Mouse (Mus musculus) heart, embryonic 12.5 days (tissue): ENCODE data around the gene Col15a1. TPM values are rescaled to one million over a fixed set of nuclear protein-coding genes. Genes with fewer than 3 reads are reported as not detected.

Experiments
- ATAC-seq: fragments of 200-750 bp; cut with Nextera tagmentation; 2 replicates; pipeline ENCODE4 v1.8.0; 2017; ENCODE audit warnings: moderate TSS enrichment, moderate library complexity; ENCODE audit not compliant: insufficient number of reproducible peaks, low FRiP score
- H3K27ac ChIP-seq: fragments of 300-500 bp; sonication (generic); 2 replicates; pipeline ENCODE4 v1.5.1; 2016; ENCODE audit warnings: mild to moderate bottlenecking, moderate library complexity; ENCODE audit not compliant: poor library complexity, severe bottlenecking
- H3K27me3 ChIP-seq: fragments of 300-500 bp; sonication (generic); replicated peaks from 2 replicates; pipeline ENCODE4 v1.6.1; 2016; ENCODE audit warnings: mild to moderate bottlenecking, moderate library complexity
- H3K36me3 ChIP-seq: fragments of 300-500 bp; sonication (generic); 2 replicates; pipeline ENCODE4 v1.6.1; 2016; ENCODE audit warnings: mild to moderate bottlenecking, moderate library complexity
- H3K4me1 ChIP-seq: fragments of 300-500 bp; sonication (generic); replicated peaks from 2 replicates; pipeline ENCODE4 v1.6.1; 2016; ENCODE audit warnings: mild to moderate bottlenecking
- H3K4me2 ChIP-seq: fragments of 300-500 bp; sonication (generic); 2 replicates; pipeline ENCODE4 v1.6.1; 2016; ENCODE audit warnings: mild to moderate bottlenecking, moderate library complexity
- H3K4me3 ChIP-seq: fragments of 300-500 bp; sonication (generic); 2 replicates; pipeline ENCODE4 v1.5.1; 2016; ENCODE audit warnings: mild to moderate bottlenecking
- H3K9ac ChIP-seq: fragments of 300-500 bp; sonication (generic); 2 replicates; pipeline ENCODE4 v1.6.1; 2016; ENCODE audit warnings: mild to moderate bottlenecking, moderate library complexity
- H3K9me3 ChIP-seq: fragments of 300-500 bp; sonication (generic); replicated peaks from 2 replicates; pipeline ENCODE4 v1.6.1; 2016; ENCODE audit warnings: mild to moderate bottlenecking, moderate library complexity
- WGBS: fragments of 180-500 bp; shearing (Covaris S2); methylation state at CpG from one replicate; pipeline ENCODE4 v1.1.7; 2016; 5-methylcytosine and 5-hydroxymethylcytosine counted together
- polyA plus RNA-seq: library from polyadenylated mRNA; unstranded; fragments of >200 nt; fragmentation: Nextera tagmentation; extraction: Ambion mirVana; gene quantifications from 2 replicates; pipeline ENCODE4 v1.2.1, GENCODE M21; 2016

Col15a1 gene
- polyA plus RNA-seq, 1 experiment from 2014 or later = 2.2 TPM

- no peak overlapping the region for H3K4me3 ChIP-seq
- WGBS = 58% methylated on average over 5 of the region's 5 CpGs
- H3K27ac ChIP-seq = no peak overlapping the region
- H3K27me3 ChIP-seq = peaks cover 45% of the 10 kb centered on the region
- H3K9me3 ChIP-seq = no peaks in the 10 kb centered on the region
- ATAC-seq = no peak
- no peak overlapping the region for H3K9ac ChIP-seq
- peaks cover 14% of the 10 kb centered on the region for H3K4me1 ChIP-seq
- H3K4me2 ChIP-seq = no peak overlapping the region
- no peaks in the 10 kb centered on the region for H3K36me3 ChIP-seq
These were observed 4.3 kb upstream of the Col15a1 start for GRCm38 (mm10) chr4:47203643-47204042.

GRCm38 (mm10) chr4:47205846-47206245 is 2.1 kb upstream of the Col15a1 start:
- ATAC-seq = no peak
- no peak overlapping the region for H3K27ac ChIP-seq
- 48% methylated on average over 6 of the region's 6 CpGs for WGBS

GRCm38 (mm10) chr4:47208421-47208991 is 545 bp downstream of the Col15a1 start:
- 3% methylated on average over 40 of the region's 40 CpGs for WGBS
- no peak for ATAC-seq
- H3K36me3 ChIP-seq = no peaks in the 10 kb centered on the region
- H3K27me3 ChIP-seq = peaks cover 80% of the 10 kb centered on the region
- peak overlapping the region; percentile 48 for H3K4me3 ChIP-seq
- 0 out of 2 replicates have a peak overlapping the region, but pooled peaks have one; percentile 4 for H3K9ac ChIP-seq
- H3K4me2 ChIP-seq = peak overlapping the region; percentile 83
- H3K27ac ChIP-seq = no peak overlapping the region
- peaks cover 17% of the 10 kb centered on the region for H3K4me1 ChIP-seq
- no peaks in the 10 kb centered on the region for H3K9me3 ChIP-seq

More at GRCm38 (mm10) chr4:47205846-47206245, 2.1 kb upstream of the Col15a1 start:
- no peaks in the 10 kb centered on the region for H3K9me3 ChIP-seq
- no peaks in the 10 kb centered on the region for H3K36me3 ChIP-seq
- H3K4me2 ChIP-seq = no peak overlapping the region
- H3K4me1 ChIP-seq = peaks cover 17% of the 10 kb centered on the region
- H3K27me3 ChIP-seq = peaks cover 64% of the 10 kb centered on the region
- H3K4me3 ChIP-seq = no peak overlapping the region
- no peak overlapping the region for H3K9ac ChIP-seq

DNA sequence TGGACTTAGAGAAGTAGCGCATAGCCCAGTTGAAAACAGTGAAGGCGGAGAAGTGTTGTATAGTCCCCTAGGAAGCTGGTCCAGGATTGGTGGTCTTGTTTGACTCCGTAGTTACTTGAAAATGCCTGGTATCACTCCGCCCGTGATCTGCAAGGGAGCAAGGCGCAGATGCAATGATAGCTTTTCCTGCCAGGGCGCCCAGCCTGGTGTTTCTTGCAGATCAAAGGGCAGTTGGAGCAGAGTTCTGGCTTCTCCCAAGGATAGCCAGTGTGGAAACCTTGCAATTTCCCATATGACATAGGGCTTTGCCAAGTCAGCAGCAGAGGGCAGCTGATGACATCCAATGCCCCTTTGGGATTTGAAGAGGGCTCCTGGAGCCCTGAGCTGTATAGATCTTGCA is 1.5 kb downstream of the Col15a1 start:
- 67% methylated on average over 7 of the region's 7 CpGs for WGBS
- H3K9ac ChIP-seq = no peak overlapping the region
- peaks cover 17% of the 10 kb centered on the region for H3K4me1 ChIP-seq
- H3K36me3 ChIP-seq = no peaks in the 10 kb centered on the region
- H3K27ac ChIP-seq = no peak overlapping the region
- no peak for ATAC-seq
- H3K9me3 ChIP-seq = no peaks in the 10 kb centered on the region
- H3K27me3 ChIP-seq = peaks cover 74% of the 10 kb centered on the region
- H3K4me2 ChIP-seq = no peak overlapping the region
- no peak overlapping the region for H3K4me3 ChIP-seq

- Histone ChIP-seq H3K9ac (no peak overlapping the region), H3K4me1 (no peaks in the 10 kb centered on the region), H3K27me3 (no peaks in the 10 kb centered on the region), H3K9me3 (0 out of 2 replicates have a peak, but pooled peaks cover 3% of the 10 kb centered on the region), H3K36me3 (no peaks in the 10 kb centered on the region), H3K4me2 (no peak overlapping the region), H3K27ac (no peak overlapping the region), H3K4me3 (no peak overlapping the region)
- WGBS = 85% methylated on average over 1 of the region's 1 CpGs
- ATAC-seq = no peak
These were observed 10.9 kb downstream of the Col15a1 start for GRCm38 (mm10) chr4:47218828-47219227.

DNA sequence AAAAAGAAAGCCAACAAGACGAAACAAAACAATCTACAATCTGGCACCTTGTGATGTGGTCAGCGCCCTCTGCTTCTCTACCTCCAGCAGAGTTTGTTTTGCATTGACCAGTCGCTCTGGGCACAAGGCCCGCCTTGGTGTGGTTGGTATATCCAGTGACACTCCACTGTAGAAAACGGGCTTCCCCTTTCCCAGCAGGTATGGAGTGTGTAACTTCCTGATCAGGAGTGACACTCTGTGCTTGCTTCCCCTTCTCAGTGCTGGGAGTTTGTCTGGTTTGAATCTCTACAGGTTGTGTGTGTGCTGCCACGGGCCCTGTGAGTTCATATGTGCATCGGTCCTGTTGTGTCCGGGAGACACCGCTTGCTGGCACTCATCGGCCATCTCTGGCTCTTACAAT is 11.4 kb downstream of the Col15a1 start:
- no peaks in the 10 kb centered on the region for H3K36me3 ChIP-seq
- H3K4me3 ChIP-seq = no peak overlapping the region
- H3K4me1 ChIP-seq = no peaks in the 10 kb centered on the region
- ATAC-seq = no peak
- WGBS = 77% methylated on average over 10 of the region's 10 CpGs
- H3K9ac ChIP-seq = no peak overlapping the region
- no peak overlapping the region for H3K27ac ChIP-seq
- H3K27me3 ChIP-seq = no peaks in the 10 kb centered on the region
- H3K9me3 ChIP-seq = 0 out of 2 replicates have a peak, but pooled peaks cover 3% of the 10 kb centered on the region
- no peak overlapping the region for H3K4me2 ChIP-seq

DNA sequence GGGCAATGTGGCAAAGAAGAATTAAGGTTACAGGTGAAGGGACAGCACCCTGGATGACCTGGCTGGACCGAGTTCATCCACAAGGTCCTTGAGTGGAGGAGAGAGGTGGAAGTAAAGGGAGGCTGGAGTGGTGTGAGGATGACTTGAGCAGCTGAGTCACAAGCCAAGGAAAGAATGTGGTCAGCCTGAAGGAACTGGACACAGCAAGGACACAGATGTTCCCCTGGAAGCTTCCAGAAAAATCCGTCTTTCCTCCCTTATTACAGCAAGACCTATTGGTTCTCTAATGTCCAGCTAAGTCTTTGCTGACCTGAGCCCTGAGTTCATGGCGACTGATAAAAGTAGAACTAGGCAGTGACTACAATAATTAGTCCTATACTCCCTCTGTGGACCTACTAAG is 12.6 kb downstream of the Col15a1 start:
- 0 out of 2 replicates have a peak, but pooled peaks cover 3% of the 10 kb centered on the region for H3K9me3 ChIP-seq
- H3K9ac ChIP-seq = no peak overlapping the region
- ATAC-seq = no peak
- no peaks in the 10 kb centered on the region for H3K4me1 ChIP-seq
- H3K27ac ChIP-seq = no peak overlapping the region
- 73% methylated on average over 3 of the region's 3 CpGs for WGBS
- H3K27me3 ChIP-seq = no peaks in the 10 kb centered on the region
- no peaks in the 10 kb centered on the region for H3K36me3 ChIP-seq
- H3K4me2 ChIP-seq = no peak overlapping the region
- no peak overlapping the region for H3K4me3 ChIP-seq

DNA sequence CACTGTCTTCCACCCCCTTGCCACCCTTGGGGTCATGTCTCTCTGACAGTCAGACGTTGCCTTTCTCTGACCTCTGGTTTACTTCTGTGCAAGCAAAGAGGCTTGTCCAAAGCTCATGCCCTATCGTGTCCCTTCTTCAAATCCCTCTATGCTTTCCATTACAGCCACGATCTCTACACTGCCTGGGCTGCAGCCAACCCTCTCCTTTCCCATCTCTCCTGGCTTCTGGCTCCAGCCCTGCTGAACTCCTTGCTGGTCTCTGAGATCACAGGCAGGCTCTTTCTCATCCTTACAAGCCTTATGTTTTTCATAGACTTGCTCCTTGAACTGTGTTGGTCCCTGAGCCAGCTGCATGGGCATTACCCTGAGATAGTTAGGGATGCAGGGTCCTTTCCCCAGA is 14.2 kb downstream of the Col15a1 start:
- Histone ChIP-seq H3K36me3 (no peaks in the 10 kb centered on the region), H3K4me1 (no peaks in the 10 kb centered on the region), H3K4me3 (no peak overlapping the region), H3K27ac (no peak overlapping the region), H3K4me2 (no peak overlapping the region), H3K27me3 (no peaks in the 10 kb centered on the region), H3K9ac (no peak overlapping the region), H3K9me3 (0 out of 2 replicates have a peak, but pooled peaks cover 3% of the 10 kb centered on the region)
- WGBS = 68% methylated on average over 3 of the region's 3 CpGs
- ATAC-seq = no peak

GRCm38 (mm10) chr4:47225920-47226319 is 18.0 kb downstream of the Col15a1 start:
- no peak overlapping the region for H3K27ac ChIP-seq
- no peak for ATAC-seq
- H3K4me2 ChIP-seq = no peak overlapping the region
- H3K4me3 ChIP-seq = no peak overlapping the region
- peaks cover 12% of the 10 kb centered on the region for H3K4me1 ChIP-seq
- 0 out of 2 replicates have a peak, but pooled peaks cover 3% of the 10 kb centered on the region for H3K9me3 ChIP-seq
- H3K9ac ChIP-seq = no peak overlapping the region
- no peaks in the 10 kb centered on the region for H3K27me3 ChIP-seq
- 68% methylated on average over 6 of the region's 6 CpGs for WGBS
- no peaks in the 10 kb centered on the region for H3K36me3 ChIP-seq

DNA sequence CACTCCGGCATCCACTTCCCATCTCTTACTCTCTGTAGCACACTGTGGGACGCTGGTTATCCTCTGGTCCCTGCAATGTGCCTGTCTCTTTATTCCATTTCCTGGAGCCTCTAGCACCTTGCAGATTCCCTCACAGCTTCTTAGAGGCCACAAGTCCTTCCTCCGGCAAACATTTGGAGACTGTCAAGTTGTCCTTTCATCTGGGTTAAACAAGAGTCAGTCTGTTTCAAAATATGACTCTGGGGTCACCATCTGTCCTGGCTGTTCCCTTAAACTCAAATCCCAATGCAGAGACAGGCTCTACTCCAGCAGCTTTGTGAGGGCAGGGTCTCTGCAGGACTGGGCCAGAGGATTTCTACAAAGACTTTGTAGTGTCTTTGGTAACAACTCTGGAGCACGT is 19.1 kb downstream of the Col15a1 start:
- Histone ChIP-seq H3K27ac (no peak overlapping the region), H3K27me3 (no peaks in the 10 kb centered on the region), H3K4me1 (peaks cover 18% of the 10 kb centered on the region), H3K4me2 (no peak overlapping the region), H3K4me3 (no peak overlapping the region), H3K9ac (no peak overlapping the region), H3K36me3 (no peaks in the 10 kb centered on the region), H3K9me3 (0 out of 2 replicates have a peak, but pooled peaks cover 3% of the 10 kb centered on the region)
- 68% methylated on average over 4 of the region's 4 CpGs for WGBS
- no peak for ATAC-seq

DNA sequence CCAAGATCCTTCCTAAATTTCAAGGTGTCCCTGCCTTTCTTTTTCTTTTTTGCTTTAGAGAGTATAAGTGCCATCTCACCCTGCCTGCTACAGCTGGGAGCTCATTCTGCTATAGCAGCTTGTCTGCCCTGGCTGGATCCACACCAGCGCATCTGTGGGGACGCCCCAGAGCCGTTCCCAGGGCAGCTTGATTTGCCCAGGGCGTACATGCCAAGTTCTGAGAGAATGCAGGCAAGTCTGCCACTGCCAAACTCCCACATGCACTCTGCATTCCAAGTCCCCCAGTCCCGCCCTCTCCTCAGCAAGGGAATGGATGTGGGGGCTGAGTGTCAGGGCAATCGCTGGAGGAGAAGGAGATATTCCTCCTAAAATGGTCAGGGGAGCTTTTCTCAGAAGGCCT is 19.8 kb downstream of the Col15a1 start:
- Histone ChIP-seq H3K4me3 (no peak overlapping the region), H3K36me3 (no peaks in the 10 kb centered on the region), H3K4me1 (peaks cover 18% of the 10 kb centered on the region), H3K9me3 (0 out of 2 replicates have a peak, but pooled peaks cover 3% of the 10 kb centered on the region), H3K4me2 (no peak overlapping the region), H3K9ac (no peak overlapping the region), H3K27ac (0 out of 2 replicates have a peak overlapping the region, but pooled peaks have one; percentile 7), H3K27me3 (no peaks in the 10 kb centered on the region)
- 0 out of 2 replicates have a peak, but pooled peaks have one; percentile 20 for ATAC-seq
- 30% methylated on average over 6 of the region's 6 CpGs for WGBS

DNA sequence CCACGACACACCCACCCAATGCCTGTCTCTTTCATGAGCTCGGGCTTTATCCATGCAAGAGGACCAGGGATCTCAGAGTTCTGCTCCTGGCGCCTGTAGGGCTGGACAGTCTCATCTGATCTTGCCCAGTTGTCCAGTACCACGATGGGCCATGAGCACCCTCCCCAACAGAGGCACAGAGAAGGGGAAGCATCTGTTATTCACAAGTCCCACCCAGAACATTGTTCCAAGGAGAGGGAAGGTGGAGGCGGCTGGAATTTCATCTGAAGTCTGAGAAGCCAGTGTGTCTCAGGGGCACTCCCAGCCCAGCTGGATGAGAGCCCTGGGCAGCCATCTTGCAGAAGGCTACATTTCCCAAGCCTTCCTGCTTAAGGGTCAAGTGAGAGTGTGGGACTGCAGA is 21.0 kb downstream of the Col15a1 start:
- no peak for ATAC-seq
- Histone ChIP-seq H3K9me3 (no peaks in the 10 kb centered on the region), H3K27me3 (no peaks in the 10 kb centered on the region), H3K4me2 (no peak overlapping the region), H3K4me1 (peaks cover 18% of the 10 kb centered on the region), H3K4me3 (no peak overlapping the region), H3K36me3 (no peaks in the 10 kb centered on the region), H3K9ac (no peak overlapping the region), H3K27ac (no peak overlapping the region)
- 71% methylated on average over 5 of the region's 5 CpGs for WGBS
